Mouse (Mus musculus): Measurements from ENCODE around the gene Osbpl10. TPM values are rescaled to one million over a fixed set of nuclear protein-coding genes. Genes with fewer than 3 reads are reported as not detected.
"Not testable (repeated sequence)": the region's sequence is repeated elsewhere in the genome, so short reads cannot be mapped to it uniquely, and the experiment has no call there.

Gene Osbpl10
- polyA plus RNA-seq, 1 experiment, result 4.2 TPM

- Histone ChIP-seq H3K79me3 (ENCODE audit: low read depth) (no peaks in the 10 kb centered on the region), H3ac (ENCODE audit: control insufficient read depth, insufficient read length, low read depth) (no peak overlapping the region), H3K27me3 (ENCODE audit: control insufficient read depth, insufficient read depth, insufficient read length) (no peaks in the 10 kb centered on the region), H3K4me3 (ENCODE audit: insufficient read depth, poor library complexity, severe bottlenecking) (no peak overlapping the region), H3K36me3 (ENCODE audit: control insufficient read depth, insufficient read depth) (no peaks in the 10 kb centered on the region), H3K79me2 (ENCODE audit: control insufficient read depth, insufficient read depth) (no peaks in the 10 kb centered on the region)
- TF ChIP-seq MYOG (IDR thresholded peaks at IDR 0.05; ENCODE audit: control insufficient read depth, extremely low read depth, insufficient read length) (no peak), CEBPB (IDR thresholded peaks at IDR 0.05; ENCODE audit: low read depth) (no peak), FOSL1 (IDR thresholded peaks at IDR 0.05; ENCODE audit: insufficient read depth, low read length, poor library complexity, severe bottlenecking) (no peak), MAX (IDR thresholded peaks at IDR 0.05) (no peak)
Observed at GRCm38 (mm10) chr9:115023137-115023536, 44.8 kb downstream of the Osbpl10 start.

DNA sequence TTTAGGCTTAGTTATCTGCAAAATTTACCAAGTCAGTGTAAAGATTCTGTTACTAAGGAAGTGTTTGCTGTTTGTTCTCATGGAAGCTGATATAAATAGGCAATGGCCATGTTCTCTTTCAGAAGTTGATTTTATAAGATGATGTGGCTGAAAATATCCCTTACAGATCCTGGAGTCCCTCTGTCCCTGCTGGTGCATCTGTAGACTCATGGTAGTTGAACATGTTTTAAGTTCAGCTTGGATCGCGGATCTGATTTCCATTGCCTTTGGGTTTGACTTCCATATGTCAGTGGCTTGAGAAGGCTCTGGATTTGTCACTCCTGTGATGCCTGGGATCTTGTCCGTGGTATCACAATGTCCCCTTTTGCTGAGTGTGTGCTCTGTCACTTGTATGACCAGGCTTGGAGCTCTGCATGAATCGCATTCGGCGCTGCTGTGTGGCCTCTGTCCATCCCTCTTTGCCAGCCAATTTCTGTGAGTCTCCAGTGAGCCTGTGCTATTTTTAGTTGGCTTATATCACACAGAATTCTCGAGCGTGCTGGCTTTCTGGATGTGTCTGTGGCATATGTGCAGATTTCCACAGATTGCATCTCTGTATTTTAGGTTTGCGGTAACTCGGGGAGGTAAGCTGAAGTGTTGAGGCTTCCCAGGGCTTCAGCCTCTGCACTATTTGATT lies 45.5 kb downstream of the Osbpl10 start:
- Histone ChIP-seq H3K4me3 (ENCODE audit: insufficient read depth, poor library complexity, severe bottlenecking) (no peak overlapping the region), H3K36me3 (ENCODE audit: control insufficient read depth, insufficient read depth) (no peaks in the 10 kb centered on the region), H3ac (ENCODE audit: control insufficient read depth, insufficient read length, low read depth) (no peak overlapping the region), H3K79me2 (ENCODE audit: control insufficient read depth, insufficient read depth) (no peaks in the 10 kb centered on the region), H3K79me3 (ENCODE audit: low read depth) (no peaks in the 10 kb centered on the region), H3K27me3 (ENCODE audit: control insufficient read depth, insufficient read depth, insufficient read length) (no peaks in the 10 kb centered on the region)
- no peak for TF ChIP-seq CTCF (IDR thresholded peaks at IDR 0.05; ENCODE audit: control insufficient read depth, insufficient read depth, insufficient read length)
- TF ChIP-seq MAX (IDR thresholded peaks at IDR 0.05), result no peak
- TF ChIP-seq CEBPB (IDR thresholded peaks at IDR 0.05; ENCODE audit: low read depth), result no peak
- no peak for TF ChIP-seq USF1 (IDR thresholded peaks at IDR 0.05; ENCODE audit: low read depth)
- no peak for TF ChIP-seq MYOD1 (IDR thresholded peaks at IDR 0.05; ENCODE audit: control insufficient read depth, insufficient read length, low read depth)
- no peak for TF ChIP-seq FOSL1 (IDR thresholded peaks at IDR 0.05; ENCODE audit: insufficient read depth, low read length, poor library complexity, severe bottlenecking)

GRCm38 (mm10) chr9:115029307-115029706 lies 50.9 kb downstream of the Osbpl10 start:
- H3K79me2 ChIP-seq (ENCODE audit: control insufficient read depth, insufficient read depth), result no peaks in the 10 kb centered on the region
- H3K79me3 ChIP-seq (ENCODE audit: low read depth), result no peaks in the 10 kb centered on the region
- TF ChIP-seq MYOG (IDR thresholded peaks at IDR 0.05; ENCODE audit: control insufficient read depth, extremely low read depth, insufficient read length), result no peak
- no peak for TF ChIP-seq MAX (IDR thresholded peaks at IDR 0.05)
- no peak for TF ChIP-seq MYOD1 (IDR thresholded peaks at IDR 0.05; ENCODE audit: control insufficient read depth, insufficient read length, low read depth)
- TF ChIP-seq FOSL1 (IDR thresholded peaks at IDR 0.05; ENCODE audit: insufficient read depth, low read length, poor library complexity, severe bottlenecking), result no peak
- TF ChIP-seq CTCF (IDR thresholded peaks at IDR 0.05; ENCODE audit: control insufficient read depth, insufficient read depth, insufficient read length), result no peak
- no peaks in the 10 kb centered on the region for H3K27me3 ChIP-seq (ENCODE audit: control insufficient read depth, insufficient read depth, insufficient read length)
- H3K4me3 ChIP-seq (ENCODE audit: insufficient read depth, poor library complexity, severe bottlenecking), result no peak overlapping the region
- H3K36me3 ChIP-seq (ENCODE audit: control insufficient read depth, insufficient read depth), result no peaks in the 10 kb centered on the region
- no peak overlapping the region for H3ac ChIP-seq (ENCODE audit: control insufficient read depth, insufficient read length, low read depth)

DNA sequence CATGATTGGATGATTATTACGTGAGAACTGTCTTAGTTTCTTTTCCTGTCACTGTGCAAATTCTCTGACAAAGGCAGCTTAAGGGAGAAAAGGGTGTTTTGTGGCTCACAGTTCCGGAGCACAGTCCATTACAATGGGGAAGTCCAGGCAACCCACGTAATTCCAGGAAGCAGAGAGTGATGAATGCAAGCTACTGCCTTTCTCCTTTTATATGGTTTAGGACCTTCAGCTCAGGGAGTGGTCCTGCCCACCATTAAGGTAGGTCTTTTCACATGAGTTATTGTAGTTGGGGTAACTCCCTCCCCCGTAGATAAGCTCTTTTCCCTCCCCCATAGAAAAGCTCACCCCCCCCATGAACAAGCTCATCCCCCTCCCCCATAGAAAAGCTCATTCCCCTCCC lies 52.2 kb downstream of the Osbpl10 start:
- H3K79me3 ChIP-seq (ENCODE audit: low read depth), result no peaks in the 10 kb centered on the region
- H3K79me2 ChIP-seq (ENCODE audit: control insufficient read depth, insufficient read depth), result no peaks in the 10 kb centered on the region
- H3K4me3 ChIP-seq (ENCODE audit: insufficient read depth, poor library complexity, severe bottlenecking), result no peak overlapping the region
- no peaks in the 10 kb centered on the region for H3K27me3 ChIP-seq (ENCODE audit: control insufficient read depth, insufficient read depth, insufficient read length)
- no peak overlapping the region for H3ac ChIP-seq (ENCODE audit: control insufficient read depth, insufficient read length, low read depth)
- TF ChIP-seq MYOD1 (IDR thresholded peaks at IDR 0.05; ENCODE audit: control insufficient read depth, insufficient read length, low read depth) (no peak), MAX (IDR thresholded peaks at IDR 0.05) (no peak), CEBPB (IDR thresholded peaks at IDR 0.05; ENCODE audit: low read depth) (no peak), MYOG (IDR thresholded peaks at IDR 0.05; ENCODE audit: control insufficient read depth, extremely low read depth, insufficient read length) (no peak), FOSL1 (IDR thresholded peaks at IDR 0.05; ENCODE audit: insufficient read depth, low read length, poor library complexity, severe bottlenecking) (no peak), USF1 (IDR thresholded peaks at IDR 0.05; ENCODE audit: low read depth) (no peak), CTCF (IDR thresholded peaks at IDR 0.05; ENCODE audit: control insufficient read depth, insufficient read depth, insufficient read length) (no peak)
- no peaks in the 10 kb centered on the region for H3K36me3 ChIP-seq (ENCODE audit: control insufficient read depth, insufficient read depth)

DNA sequence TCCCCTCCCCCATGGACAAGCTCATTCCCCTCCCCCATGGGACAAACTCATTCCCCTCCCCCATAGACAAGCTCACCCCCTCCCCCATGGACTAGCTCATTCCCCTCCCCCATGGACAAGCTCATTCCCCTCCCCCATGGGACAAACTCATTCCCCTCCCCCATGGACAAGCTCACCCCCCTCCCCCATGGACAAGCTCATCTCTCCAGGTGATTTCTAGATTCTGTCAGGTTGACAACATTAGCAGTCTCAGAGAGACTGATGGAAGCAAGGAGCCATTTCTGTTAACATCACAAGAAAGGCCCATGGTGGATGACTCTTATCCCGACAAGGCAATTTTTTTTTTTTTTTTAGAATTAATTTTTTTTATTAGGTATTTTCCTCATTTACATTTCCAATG lies 52.7 kb downstream of the Osbpl10 start:
- H3K36me3 ChIP-seq (ENCODE audit: control insufficient read depth, insufficient read depth); H3K4me3 ChIP-seq (ENCODE audit: insufficient read depth, poor library complexity, severe bottlenecking); H3K27me3 ChIP-seq (ENCODE audit: control insufficient read depth, insufficient read depth, insufficient read length); H3K79me2 ChIP-seq (ENCODE audit: control insufficient read depth, insufficient read depth); H3ac ChIP-seq (ENCODE audit: control insufficient read depth, insufficient read length, low read depth); H3K79me3 ChIP-seq (ENCODE audit: low read depth): not testable (repeated sequence)

DNA sequence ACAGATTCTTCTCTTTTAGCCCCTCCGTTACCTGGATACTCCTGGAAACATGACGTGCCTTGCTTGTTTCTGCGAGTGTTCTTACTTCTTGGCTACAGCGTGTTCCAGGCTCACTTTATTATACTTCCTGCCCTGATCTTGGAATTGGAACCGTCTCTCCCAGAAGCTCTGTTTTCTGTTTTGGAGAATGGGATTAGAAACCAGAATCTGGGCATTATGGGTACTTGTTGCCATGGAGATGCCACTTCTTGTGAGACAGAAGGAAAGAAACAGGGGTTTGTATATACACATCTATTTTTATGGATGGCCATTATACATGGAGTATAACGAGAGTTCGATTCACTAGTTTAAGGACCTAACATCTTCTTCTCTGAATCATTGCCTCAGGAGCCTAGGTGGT lies 54.4 kb downstream of the Osbpl10 start:
- H3K79me2 ChIP-seq (ENCODE audit: control insufficient read depth, insufficient read depth), result no peaks in the 10 kb centered on the region
- no peak for TF ChIP-seq CTCF (IDR thresholded peaks at IDR 0.05; ENCODE audit: control insufficient read depth, insufficient read depth, insufficient read length)
- no peak for TF ChIP-seq CEBPB (IDR thresholded peaks at IDR 0.05; ENCODE audit: low read depth)
- no peak for TF ChIP-seq MYOD1 (IDR thresholded peaks at IDR 0.05; ENCODE audit: control insufficient read depth, insufficient read length, low read depth)
- TF ChIP-seq MYOG (IDR thresholded peaks at IDR 0.05; ENCODE audit: control insufficient read depth, extremely low read depth, insufficient read length), result no peak
- no peak for TF ChIP-seq USF1 (IDR thresholded peaks at IDR 0.05; ENCODE audit: low read depth)
- TF ChIP-seq FOSL1 (IDR thresholded peaks at IDR 0.05; ENCODE audit: insufficient read depth, low read length, poor library complexity, severe bottlenecking), result no peak
- no peak for TF ChIP-seq MAX (IDR thresholded peaks at IDR 0.05)
- H3ac ChIP-seq (ENCODE audit: control insufficient read depth, insufficient read length, low read depth), result no peak overlapping the region
- no peaks in the 10 kb centered on the region for H3K27me3 ChIP-seq (ENCODE audit: control insufficient read depth, insufficient read depth, insufficient read length)
- H3K4me3 ChIP-seq (ENCODE audit: insufficient read depth, poor library complexity, severe bottlenecking), result no peak overlapping the region
- no peaks in the 10 kb centered on the region for H3K36me3 ChIP-seq (ENCODE audit: control insufficient read depth, insufficient read depth)
- no peaks in the 10 kb centered on the region for H3K79me3 ChIP-seq (ENCODE audit: low read depth)

Measured in C2C12 (cell line).